Mouse (Mus musculus): Measurements from ENCODE around the gene Tubb4b. TPM values are rescaled to one million over a fixed set of nuclear protein-coding genes. Genes with fewer than 3 reads are reported as not detected.
A peak's percentile ranks its signal among the peaks of the same experiment; 100 is the strongest.

The Tubb4b gene
- total RNA-seq, 1 experiment from 2014 or later = 513 TPM

DNA sequence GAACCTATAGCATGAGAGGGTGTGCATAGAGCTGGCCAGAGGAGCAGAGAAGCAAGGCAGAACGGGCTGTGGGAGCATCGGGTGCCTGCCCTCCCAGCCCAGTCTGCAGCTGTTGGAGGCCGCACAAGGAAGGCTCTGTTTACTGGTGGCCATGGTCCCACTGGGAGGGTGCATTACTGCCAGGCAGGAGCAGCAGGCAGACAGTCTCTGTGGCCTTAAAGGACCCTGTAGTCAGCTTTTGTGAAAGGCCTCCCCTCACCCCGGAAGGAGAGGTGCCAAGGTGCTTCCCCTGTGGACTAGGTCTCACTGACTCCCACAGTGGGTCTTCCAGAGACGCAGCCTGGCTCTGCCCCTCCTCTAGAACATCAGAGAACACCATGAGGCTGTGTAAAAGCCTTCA, 2.4 kb upstream of the Tubb4b start:
- no peak for ATAC-seq (replicated peaks; ENCODE audit: low read depth, poor library complexity, severe bottlenecking)

DNA sequence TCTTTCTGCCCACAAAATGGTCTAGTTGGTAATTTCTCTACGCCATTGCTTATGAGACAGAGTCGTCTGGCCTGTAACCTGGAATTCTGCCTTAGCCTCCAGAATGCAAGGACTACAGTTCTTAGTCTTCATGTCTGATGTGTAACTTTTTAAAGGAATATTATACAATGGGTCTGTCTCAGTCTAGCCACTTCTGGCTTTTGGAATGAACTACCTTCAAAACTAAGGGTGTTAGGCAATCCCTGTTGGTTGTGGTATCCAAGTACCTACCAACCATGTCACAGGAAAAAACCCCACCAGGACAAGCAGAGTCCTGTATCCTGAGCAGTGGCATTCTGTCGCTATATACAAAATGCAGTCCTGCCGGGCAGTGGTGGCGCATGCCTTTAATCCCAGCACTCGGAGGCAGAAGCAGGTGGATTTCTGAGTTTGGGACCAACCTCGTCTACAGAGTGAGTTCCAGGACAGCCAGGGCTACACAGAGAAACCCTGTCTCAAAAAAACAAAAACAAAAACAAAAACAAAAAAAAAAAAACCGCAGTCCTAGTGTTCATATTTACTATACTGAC, 1.4 kb upstream of the Tubb4b start:
- ATAC-seq (replicated peaks; ENCODE audit: low read depth, poor library complexity, severe bottlenecking) = no peak

DNA sequence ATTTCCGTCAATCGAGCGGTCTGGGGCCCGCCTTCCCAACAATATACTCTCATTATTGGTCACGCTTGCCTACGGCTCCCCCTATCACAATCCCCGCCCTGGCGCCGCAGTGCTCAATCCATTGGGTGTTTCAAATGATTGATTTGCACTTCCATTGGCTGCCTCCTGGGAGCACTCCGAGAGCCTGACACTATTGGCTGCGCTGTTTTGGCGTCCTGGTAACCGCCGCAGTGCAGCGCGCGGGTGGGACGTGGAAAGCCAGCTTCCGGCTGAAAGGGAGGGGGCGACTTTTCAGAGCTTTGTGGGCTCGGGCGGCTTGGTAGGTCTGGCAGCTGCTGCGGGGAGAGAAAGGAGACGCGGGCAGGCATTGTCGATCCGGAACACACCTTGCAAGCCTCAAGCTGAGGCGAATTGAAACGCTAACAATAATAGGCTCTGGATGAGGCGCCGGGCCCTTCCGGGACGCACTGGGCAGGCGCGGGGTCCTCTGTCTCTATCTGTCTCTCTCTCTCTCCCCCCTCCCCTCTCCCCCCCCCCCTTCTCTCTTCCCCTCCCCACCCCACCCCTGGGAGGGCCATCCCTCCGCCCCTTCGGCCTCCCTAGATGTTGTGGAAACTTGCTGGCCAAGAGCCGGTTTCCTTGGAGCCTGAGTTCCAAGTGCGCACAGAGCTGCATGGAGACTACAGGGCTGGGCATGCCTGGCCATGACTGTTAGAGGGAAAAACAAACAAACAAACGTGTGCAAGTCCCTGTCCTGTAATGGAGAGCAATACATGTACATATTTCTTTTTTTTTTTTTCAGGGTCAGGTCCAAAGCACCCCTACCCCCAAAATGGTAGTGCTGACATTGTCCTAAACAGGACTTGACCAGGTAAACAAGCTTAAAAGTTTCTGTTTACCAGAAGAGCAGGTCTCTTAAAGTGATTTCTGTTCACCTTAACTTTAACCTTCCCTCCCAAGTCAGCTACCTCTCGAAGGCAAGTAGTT, 557 bp upstream of the Tubb4b start:
- ATAC-seq (replicated peaks; ENCODE audit: low read depth, poor library complexity, severe bottlenecking) = peak; percentile 70

DNA sequence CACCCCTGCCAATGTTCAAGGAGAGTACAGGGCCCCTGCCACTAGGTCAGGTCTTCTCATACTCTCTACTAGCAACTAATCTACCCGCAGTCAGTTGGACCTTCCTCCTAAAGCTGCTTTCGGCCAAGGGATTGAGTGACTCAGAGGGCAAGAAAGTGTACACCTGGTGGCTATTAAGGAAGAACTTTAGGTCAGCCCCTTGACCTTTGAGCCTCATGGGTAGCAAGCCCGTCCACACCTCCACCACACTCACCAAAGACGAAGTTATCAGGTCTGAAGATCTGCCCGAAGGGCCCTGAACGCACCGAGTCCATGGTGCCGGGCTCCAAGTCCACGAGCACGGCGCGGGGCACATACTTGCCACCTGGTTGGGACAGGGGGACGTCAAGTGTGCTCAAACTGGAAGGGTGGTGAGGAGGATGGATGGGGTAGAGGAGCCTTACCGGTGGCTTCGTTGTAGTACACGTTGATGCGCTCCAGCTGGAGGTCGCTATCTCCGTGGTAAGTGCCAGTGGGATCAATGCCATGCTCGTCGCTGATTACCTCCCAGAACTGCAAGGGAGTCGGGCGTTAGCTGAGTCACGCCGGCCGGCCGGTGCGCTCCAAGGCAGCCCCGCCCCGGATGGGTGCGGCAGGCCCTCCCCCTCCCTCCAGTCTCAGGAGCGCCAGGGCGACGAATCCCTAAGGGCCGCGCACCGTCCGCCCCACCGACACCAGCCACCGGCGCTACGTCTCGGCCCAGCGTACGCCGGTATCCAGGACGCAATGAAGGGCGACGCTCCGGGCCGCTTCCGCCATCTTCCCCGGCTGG, 616 bp downstream of the Tubb4b start:
- peak; percentile 30 for ATAC-seq (replicated peaks; ENCODE audit: low read depth, poor library complexity, severe bottlenecking)

DNA sequence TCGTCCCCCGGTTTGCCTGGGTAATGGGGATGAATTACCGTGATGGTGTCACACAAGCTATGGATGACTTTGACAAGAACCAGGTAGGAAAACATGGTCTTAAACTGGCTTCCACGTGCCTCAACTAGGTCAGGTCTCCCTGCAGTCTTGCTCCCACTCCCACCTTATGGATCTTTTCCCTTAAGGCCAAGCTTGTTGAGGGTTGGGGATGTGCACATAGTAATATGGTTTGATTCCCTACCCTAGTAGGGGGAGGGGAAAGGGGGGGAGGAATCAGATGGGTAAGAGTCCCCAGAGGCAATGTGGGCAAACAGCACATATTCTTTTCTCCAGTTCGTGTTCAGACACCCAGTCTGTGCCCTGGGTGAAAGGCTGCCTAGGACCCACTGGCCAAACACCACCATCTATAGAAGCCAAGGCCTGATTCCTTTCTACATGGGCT, 3.1 kb downstream of the Tubb4b start:
- ATAC-seq (replicated peaks; ENCODE audit: low read depth, poor library complexity, severe bottlenecking) = no peak

DNA sequence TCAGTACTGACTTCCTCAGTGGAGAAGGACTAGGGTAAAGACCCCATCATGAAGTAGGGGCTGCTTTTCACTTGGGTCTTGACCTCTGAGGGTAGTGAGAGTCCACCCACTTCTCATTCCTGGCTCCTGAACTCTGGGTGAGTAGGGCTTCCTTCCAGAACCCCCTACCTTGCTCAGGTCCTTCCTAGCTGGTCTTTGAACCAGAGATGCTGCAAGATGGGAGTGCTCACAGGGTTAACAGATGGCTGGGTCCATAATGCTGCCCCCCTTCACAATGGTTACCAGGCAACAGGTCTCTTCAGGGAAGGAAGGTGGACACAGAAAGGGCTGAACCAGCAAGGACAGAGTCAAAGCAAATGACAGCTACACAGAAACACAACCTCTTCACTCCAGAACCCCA, 6.1 kb downstream of the Tubb4b start, which contains the start of gene Fam166a:
Fam166a (plus strand) TSS at position 301 of the 400 bp plus-strand sequence.
- ATAC-seq (replicated peaks; ENCODE audit: low read depth, poor library complexity, severe bottlenecking) = no peak

DNA sequence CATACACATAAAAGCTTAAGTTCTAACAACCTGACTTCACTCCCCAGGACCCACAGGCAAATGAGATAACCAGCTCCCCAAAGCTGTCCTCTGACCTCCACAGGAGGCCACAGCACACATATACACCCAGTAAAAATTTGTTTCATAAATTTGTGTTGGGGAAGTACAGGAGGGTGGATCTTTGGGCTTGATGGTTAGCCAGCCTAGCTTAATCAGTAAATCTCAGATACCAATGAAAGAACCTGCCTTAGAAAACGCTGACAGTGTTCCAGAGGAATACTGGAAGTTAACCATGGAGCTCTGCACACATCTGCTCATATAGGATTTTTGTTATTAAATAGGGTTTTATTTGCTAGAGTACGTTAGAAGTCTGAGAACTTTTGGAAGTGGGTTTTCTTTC, 6.8 kb downstream of the Tubb4b start:
- ATAC-seq (replicated peaks; ENCODE audit: low read depth, poor library complexity, severe bottlenecking) = no peak

DNA sequence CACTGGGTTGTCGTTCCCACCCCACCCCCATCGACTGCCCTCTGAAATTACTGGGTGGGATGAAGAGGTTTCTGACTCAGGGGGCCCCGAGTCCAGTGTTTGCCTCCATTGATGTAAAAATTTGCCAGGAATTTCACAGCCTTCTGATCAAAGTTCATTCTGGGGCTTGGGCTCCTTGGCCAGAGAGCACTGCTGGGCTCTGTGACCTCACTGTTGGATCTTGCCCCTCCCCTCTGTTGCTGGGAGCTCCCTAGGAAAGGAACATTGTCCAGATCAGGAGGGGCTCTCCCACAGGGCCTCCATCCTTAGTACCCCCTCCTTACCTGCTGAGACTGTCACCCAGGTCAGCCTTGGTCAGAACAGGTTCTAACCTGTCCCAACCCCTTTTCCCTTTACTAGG, 10.1 kb downstream of the Tubb4b start, which contains the start of gene Stpg3:
Stpg3 (minus strand) TSS at position 194 of the 400 bp plus-strand sequence.
- ATAC-seq (replicated peaks; ENCODE audit: low read depth, poor library complexity, severe bottlenecking) = no peak

DNA sequence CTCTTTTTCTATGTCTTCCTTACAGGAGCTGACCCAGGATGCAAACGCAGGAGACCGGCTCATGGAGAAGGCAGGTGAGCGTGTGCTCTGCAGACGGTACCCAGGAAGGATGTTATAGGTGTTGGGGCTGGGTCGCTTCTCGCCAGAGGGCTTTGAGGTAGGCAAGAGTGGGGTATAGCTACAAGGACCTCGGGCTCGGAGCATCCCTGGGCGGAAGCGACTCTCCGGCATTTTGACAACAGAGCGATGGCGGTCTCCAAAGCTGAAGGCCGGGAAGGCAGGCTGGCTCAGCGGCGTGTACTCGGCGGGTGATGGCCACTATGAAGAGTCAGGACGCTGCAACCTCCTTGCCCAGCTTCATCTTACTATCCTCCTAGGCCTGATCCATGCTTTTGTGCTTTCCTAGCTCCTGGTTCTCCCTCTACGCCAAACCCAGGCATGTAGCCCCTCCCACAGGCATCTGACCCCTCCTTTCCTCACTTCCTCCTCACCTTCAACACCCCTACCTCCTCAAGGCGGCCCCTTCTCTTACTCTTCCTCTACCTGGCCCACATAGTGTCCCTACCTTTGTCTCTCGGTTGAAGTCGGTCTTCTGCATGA, 11.1 kb downstream of the Tubb4b start:
- no peak for ATAC-seq (replicated peaks; ENCODE audit: low read depth, poor library complexity, severe bottlenecking)

DNA sequence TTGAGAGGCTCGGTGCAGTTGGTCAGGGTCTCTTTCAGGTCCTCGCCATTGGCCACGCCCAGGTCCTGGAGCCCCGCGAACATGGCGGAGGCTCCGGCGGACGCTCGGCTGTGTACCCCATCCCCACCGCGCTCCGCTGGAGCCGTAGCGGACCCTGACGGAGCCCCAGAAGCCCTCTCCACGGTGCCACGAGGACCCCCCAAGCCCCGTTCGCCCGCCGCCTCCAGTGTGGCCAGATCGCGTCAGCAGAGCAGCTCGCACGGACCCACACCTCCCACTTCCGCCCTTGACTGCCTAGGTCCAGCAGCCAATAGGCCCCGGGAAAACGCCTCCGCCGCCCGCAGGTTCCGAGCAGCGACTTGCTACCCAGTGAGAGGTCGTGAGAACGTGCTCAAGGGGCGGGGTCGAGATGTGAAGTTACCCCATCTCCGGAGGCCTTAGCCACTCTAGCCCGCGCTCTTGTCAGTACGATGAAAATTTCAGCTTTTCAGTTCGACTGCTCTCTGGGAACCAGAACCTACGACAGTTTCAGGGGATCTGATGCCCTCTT, 13.3 kb downstream of the Tubb4b start, which contains the start of gene Nelfb:
Nelfb (minus strand) TSS at position 369 of the 550 bp plus-strand sequence.
- peak; percentile 96 for ATAC-seq (replicated peaks; ENCODE audit: low read depth, poor library complexity, severe bottlenecking)

DNA sequence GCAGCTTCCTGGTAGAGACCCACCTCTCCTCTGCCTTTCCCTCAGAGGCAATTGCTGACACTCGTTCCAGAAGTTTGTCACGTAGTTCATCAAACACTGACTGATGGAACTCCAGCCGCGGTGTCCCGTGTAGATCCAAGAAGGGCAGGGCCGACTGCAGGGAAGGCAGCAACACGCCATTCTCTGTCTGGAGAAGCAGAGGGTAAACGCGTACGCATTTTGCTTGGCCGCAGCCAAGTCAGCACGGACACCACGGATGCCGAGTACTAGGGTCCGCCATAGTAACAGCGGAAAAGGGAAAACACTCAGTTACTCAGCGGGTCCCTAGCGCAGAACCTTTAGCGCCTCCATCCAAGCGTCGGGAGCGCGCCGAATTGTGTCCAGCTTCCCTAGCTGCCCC, 13.8 kb downstream of the Tubb4b start:
- ATAC-seq (replicated peaks; ENCODE audit: low read depth, poor library complexity, severe bottlenecking) = no peak

DNA sequence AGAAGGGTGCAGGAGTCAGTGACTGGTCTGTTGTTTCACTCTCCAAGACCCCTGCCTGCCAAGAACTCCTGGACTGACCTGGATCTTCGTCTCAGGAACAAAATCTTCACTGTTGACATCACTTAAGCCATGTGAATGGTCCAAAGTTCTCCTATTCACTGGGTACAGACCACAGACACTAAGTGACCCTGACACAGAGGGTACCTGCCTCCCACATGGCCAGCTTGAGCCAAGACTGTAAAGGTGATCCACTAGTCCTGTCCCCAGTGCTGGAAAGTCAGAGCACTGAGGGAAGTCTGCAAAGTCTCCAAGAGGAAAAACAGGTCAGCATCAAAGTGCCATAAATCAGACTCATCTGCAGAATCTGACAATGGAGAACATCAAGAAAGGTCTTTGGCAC, 16.9 kb downstream of the Tubb4b start:
- ATAC-seq (replicated peaks; ENCODE audit: low read depth, poor library complexity, severe bottlenecking) = no peak

DNA sequence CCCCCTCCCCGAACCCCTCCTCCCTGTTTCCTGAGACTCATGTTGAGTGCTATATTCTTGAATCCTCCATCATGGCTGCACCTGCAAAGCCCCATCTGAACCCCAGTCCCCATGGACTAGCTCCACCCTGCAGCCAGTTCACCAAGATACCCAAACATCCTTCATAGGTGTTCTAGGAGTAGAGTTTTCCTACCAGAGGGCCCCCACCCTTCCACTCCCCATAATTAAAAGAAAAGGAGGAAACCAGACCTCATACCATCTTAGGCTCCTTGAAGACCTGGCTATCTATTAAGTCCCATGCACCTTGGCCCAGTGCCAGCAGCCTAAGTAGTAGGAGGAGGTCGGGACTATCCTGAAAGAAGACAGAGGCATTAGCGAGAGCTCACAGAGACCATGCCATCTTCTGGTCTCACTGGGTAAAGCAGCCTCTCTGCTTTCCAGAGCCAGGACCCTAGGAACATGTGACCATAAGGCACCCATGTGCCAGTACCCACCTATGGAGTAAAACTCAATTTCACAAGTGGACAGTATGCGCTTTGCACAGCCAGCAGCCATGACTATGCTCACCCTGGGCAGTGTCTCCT, 20.8 kb downstream of the Tubb4b start:
- ATAC-seq (replicated peaks; ENCODE audit: low read depth, poor library complexity, severe bottlenecking) = peak; percentile 73; the same call in 1 of the 2 replicates

DNA sequence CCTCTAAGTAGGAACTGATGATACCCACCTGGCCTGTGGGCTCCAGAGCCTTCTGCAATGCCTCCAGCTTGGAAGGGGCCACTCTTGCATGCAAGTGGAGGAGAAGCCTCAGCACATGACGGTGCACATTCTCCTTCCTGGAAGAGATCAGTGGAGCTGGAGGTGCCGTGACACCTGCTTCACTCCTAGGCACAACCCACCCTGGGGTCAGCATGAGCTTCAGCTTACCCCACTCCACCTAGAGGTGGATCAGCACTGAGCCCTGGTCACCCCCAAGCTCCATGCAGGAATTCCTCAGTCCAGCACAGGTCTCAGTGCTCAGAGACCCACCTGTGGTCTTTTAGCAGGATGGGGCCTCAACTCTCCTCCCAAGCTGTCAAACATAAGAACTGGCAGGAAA, 23.9 kb downstream of the Tubb4b start:
- ATAC-seq (replicated peaks; ENCODE audit: low read depth, poor library complexity, severe bottlenecking) = no peak

DNA sequence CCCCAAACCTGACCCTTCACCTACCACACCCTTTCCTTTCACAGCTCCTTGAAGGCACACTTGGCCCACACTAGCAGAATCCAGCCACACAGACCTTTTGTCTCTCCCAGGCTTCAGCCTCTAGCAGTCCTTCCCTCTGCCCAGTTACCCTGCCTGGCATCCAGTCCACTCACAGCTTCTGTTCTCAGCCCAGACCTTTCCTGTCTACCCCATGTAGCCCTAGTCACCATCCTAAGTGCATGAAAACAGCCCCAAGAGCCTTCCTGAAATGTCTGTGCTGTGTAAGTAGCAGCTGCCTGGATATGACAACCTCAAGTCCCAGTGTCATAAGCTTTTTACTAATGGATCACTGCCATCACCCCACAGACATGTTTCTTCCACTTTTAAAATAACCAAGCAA, 26.6 kb downstream of the Tubb4b start:
- ATAC-seq (replicated peaks; ENCODE audit: low read depth, poor library complexity, severe bottlenecking) = no peak

DNA sequence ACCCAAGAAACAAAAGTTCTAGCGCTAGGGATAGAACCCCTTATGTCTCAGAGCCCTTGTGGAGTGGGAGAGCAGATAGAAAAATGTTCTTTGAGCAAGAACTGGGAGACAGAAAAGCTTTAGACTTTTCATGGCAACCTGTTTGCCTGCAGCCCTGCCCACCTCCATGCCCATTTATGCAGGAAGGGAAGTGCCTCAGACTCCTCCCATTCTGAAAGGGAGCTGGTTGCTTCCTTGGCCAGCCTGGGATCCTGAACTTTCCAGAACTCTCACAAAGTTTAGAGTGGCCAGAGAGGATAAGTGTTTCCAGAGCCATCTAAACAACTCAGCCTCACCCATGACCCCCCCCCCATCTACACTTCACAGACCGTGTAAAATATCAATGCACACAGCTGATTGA, 27.3 kb downstream of the Tubb4b start:
- ATAC-seq (replicated peaks; ENCODE audit: low read depth, poor library complexity, severe bottlenecking) = no peak

DNA sequence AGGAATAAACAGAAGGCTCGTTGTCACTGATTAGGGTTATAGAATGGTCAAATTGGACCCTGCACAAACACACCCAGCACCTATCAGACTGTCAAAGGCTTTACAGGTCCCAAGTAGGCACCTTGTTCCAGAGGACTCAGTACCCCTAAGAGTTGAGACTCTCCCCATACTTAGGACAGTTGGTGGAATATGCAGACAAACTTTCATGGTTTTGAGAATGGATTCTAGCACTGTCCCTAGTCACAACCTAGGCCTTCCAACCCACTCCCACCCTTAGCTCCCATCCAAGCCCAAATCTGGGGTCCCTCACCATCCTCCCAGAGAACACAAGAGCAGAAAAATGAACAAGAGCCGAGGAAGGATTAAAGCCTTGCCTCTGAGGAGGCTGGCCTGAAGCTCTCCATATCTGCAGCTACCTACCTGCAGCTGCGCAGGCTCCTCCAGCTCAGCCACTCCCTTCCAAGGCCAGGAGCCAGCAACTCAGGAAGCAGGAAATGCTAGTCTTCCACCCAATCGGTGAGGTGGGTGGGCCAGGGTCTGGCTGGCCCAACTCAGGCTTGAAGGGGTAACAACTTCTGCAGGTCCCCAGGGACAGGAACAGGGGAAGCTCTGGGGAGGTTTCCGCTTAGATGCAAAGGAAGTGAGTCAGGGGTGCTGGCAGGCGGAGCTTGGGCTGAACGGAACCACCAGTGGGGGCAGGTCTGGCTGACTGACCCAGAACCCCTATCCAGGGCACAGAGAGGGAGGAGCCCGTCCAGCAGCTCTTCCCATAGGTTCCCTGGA, 28.1 kb downstream of the Tubb4b start, which contains the start of gene Tor4a:
Tor4a (minus strand) TSS at position 715 of the 783 bp plus-strand sequence.
- peak; percentile 67 for ATAC-seq (replicated peaks; ENCODE audit: low read depth, poor library complexity, severe bottlenecking)
